Mouse (Mus musculus): ENCODE data around the gene Nme7.

Gene Nme7

DNA sequence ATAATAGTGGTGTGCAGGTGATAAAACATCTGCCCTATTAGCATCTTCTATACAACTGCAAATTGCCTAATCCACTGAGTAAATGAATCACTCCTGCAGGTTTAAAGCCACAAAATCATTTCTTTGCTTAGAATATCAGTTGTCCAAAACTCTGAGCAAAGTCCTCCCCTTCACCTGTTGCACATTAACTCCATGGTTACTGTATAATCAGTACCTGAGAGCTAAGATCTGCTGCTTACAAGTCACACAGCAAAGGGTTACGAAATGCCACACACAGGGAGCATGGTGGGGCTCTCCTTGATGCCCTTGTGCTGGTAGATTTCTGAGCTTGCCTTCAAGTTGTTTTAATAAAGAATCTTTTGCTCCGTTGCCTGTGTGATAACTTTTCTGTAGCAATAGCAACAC, 111.4 kb downstream of the Nme7 start:
- in situ Hi-C loops (cut with MboI; ENCODE audit: low pct_unique_long_range_greater_than_20kb in 1 of 2, low sequenced_read_pairs in 2 of 2, unreplicated experiment in 1 of 2): no loop called here

DNA sequence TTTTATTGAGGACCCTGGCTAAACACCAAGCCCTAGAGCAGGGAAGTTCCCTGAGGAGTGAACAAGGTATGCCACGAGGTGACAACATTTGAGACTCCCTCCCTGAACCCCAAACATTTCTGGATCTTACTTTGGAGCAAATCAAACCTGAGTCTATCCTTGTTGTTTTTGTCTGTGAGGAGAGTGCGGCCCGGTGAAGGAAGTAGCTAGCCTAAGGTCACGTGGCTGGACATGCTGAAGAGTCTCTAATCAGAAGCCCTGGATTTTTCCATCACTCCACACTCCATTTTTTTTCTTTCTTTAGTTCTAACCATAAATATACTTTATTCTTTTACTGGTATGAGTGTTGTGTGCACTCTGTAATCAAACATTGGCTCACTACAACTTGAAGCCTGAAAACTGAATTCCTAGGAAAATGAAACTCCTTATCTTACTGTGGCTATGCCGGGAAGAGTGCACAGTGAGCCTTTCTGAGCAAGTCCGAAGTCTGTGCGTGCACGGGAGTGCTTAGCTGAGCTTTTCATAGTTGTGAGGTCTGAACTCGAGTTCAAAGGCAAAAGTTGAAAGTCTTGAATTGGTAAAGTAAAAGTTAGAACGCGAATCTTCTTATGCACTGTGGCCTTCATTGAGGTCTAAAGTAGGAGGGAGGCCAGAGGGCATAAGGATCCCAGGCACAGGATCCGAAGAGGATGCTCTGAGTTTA, 112.9 kb downstream of the Nme7 start:
- in situ Hi-C loops (cut with MboI; ENCODE audit: low pct_unique_long_range_greater_than_20kb in 1 of 2, low sequenced_read_pairs in 2 of 2, unreplicated experiment in 1 of 2): no loop called here

DNA sequence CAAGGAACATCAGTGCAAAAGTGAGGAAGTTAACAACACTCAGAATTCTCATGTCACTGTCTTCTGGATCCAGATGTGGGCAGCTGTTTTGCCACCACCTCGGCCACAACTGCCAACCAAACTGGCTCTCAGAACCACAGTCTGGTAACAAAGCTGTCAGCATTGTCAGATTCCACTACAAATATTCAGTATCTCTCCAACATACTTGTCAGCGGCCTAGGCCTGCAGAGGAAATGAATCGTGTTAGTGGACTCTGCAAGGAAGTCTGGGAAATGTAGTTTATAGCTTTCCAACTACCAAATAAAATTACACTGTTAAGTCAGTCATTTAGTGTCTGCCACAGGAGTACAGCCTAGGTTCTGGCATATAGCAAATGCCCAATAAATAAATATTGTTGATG, 113.7 kb downstream of the Nme7 start:
- in situ Hi-C loops (cut with MboI; ENCODE audit: low pct_unique_long_range_greater_than_20kb in 1 of 2, low sequenced_read_pairs in 2 of 2, unreplicated experiment in 1 of 2): no loop called here

DNA sequence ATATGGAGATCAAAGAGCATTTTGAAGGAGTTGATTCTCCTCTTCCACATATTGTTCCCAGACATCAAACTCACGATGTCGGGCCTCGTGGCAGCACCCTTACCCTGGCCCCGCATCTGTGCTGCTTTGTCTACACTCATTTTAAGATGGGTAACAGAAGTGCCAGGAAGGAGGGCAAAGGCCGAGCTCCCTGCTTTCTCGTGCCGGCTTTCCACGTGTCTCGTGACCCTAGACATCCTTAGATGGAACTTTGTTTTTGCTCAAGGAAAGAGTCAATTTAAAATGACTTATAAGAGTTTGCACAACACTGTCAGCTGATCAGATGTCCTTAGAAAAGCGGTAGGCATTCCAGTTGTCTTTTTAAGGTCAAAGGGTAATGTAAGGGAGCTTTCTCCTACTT, 114.4 kb downstream of the Nme7 start:
- in situ Hi-C loops (cut with MboI; ENCODE audit: low pct_unique_long_range_greater_than_20kb in 1 of 2, low sequenced_read_pairs in 2 of 2, unreplicated experiment in 1 of 2): no loop called here

DNA sequence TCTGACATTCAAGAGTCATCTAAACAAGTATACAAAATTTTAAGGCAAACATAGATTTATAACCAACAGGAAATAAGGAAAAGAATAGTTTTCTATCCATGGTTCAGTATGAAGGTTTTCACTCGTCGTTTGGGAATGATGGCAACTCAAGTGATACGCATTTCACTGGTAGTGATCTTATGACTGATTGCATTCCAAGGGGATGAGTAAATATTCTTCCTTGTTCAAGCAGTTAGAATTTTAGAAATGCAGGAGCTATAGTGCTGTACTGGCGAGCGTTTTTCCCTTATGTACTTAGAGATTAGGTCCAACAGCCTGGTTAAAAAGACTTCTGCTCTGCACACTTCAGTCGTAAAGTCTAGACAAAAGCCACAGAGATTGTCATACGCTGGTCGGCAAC, 115.5 kb downstream of the Nme7 start:
- in situ Hi-C loops (cut with MboI; ENCODE audit: low pct_unique_long_range_greater_than_20kb in 1 of 2, low sequenced_read_pairs in 2 of 2, unreplicated experiment in 1 of 2): no loop called here

DNA sequence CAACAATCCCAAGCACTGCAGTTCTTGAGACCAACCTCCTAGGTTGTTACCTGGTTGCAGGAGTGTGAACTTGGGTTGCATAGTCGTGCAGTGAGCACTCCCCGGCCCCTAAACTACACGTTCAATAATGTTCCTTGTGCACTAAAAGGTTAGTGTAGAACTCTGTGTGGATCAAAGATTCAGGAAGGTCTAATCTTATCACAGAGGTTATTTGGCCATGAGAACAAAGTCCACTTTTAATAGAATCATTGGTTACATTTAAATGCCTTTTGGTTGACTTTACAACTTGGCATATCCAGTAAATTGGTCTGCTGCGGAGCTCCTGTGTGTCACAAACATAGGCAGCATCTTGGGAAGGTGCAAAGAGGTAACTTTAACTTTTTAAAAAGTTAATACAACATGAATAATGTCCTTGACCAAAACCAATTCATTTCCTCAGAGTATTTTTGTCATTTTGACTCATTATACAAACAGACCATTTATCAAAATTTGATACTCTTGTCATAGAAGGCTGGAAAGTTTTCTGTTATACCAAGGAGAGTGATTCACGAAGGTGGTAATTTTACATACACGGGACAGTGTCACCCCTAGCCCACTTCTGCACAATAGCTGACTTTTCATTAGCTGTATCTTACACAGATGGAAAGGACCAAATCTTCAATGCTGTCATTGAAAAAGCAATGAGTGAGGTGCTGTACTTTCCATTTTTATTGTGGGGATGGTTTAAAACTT, 116.9 kb downstream of the Nme7 start:
- in situ Hi-C loops (cut with MboI; ENCODE audit: low pct_unique_long_range_greater_than_20kb in 1 of 2, low sequenced_read_pairs in 2 of 2, unreplicated experiment in 1 of 2): no loop called here

DNA sequence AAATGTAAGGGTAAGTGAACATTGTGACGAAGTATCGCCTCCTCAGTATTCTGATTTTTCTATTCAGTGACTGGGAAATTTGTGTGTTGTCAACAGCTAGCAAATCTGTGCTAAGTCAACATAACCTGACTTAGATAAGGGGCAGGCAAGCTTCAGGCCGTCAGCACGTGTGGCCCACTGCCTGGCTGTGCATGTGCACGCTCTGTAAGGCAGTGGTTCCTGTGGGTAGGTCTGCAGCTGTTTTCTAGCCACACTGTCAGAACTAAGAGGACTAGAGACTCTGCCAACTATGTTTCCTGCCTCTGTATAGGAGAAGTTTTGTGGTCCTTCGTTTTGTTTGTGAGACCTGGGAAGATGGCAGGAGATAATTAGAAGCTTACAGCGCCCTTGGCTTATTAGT, 122.3 kb downstream of the Nme7 start:
- in situ Hi-C loops (cut with MboI; ENCODE audit: low pct_unique_long_range_greater_than_20kb in 1 of 2, low sequenced_read_pairs in 2 of 2, unreplicated experiment in 1 of 2): no loop called here

DNA sequence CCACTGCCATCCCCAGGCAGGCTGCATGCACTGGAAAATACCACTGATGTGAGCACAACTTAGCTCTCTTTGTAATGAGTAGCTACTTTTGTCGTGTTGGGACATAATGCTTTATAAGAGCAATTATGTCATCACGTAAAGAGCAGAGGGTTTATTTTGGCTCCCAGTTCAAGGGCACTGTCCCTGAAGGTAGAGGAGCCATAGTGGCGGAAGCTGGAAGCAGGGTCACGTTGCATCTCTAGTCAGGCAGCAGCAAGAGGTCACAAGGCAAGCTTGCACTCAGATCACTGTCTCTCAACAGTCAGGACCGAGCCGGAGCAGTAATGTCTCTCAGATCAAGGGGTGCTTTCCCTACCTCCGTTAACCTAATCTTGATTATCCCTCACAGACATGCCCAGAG, 123.9 kb downstream of the Nme7 start:
- in situ Hi-C loops (cut with MboI; ENCODE audit: low pct_unique_long_range_greater_than_20kb in 1 of 2, low sequenced_read_pairs in 2 of 2, unreplicated experiment in 1 of 2): no loop called here

DNA sequence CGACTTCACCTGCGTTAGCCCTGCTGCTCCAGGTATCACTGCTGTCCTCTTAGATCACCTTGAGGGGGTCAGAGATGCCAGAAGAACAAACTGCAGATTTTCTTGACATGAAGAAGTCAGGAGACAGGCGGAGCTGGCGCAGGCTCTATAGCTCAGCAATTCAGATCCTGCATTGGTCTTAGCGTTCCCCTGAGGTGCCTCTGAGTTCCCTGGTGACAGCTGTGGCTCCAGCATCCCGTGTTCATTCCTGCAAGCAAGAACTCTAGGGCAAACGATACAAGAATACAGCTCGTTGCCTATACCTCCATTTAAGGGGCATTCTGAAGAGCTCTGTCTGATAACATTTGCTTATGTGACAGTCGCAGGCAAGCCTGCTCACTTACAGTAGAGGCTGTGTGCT, 124.7 kb downstream of the Nme7 start:
- in situ Hi-C loops (cut with MboI; ENCODE audit: low pct_unique_long_range_greater_than_20kb in 1 of 2, low sequenced_read_pairs in 2 of 2, unreplicated experiment in 1 of 2): no loop called here

DNA sequence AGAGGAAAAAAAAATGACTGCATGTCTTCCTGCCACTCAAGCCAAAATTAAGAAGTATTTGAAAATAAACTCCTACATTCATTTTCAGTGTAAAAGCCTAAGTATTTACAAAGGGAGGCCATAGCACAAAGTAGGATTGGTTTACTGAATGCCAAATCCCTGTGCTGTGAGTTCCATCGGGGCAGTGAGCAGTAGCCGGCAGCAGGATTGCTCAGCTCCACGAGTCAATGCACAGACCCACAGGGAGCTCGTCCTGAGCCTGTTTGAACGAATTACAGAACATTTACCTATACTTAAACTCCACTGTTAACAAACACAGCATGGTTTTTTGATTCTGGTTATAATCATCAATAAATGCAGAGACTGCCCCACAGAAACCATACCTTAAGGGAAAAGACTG, 128.7 kb downstream of the Nme7 start:
- in situ Hi-C loops (cut with MboI; ENCODE audit: low pct_unique_long_range_greater_than_20kb in 1 of 2, low sequenced_read_pairs in 2 of 2, unreplicated experiment in 1 of 2): no loop called here

DNA sequence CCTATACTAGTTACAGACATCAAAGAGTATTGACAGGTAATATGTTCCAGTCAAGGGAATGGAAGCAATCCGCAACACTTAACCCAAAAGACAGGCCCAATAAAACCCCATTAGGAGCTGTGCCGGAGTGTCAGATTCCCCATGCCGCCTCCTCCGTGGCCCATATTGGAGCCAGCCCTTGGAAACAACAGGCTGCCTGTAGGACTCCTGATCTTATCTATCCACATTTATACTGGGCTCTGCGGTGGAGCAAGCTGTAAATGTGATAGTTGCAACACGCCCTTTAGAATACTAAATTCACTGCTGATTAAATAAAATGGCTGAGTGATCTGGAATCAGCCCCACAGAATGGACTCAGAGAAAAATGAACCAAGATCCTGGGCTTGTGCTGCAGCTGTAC, 130.1 kb downstream of the Nme7 start:
- in situ Hi-C loops (cut with MboI; ENCODE audit: low pct_unique_long_range_greater_than_20kb in 1 of 2, low sequenced_read_pairs in 2 of 2, unreplicated experiment in 1 of 2): no loop called here

DNA sequence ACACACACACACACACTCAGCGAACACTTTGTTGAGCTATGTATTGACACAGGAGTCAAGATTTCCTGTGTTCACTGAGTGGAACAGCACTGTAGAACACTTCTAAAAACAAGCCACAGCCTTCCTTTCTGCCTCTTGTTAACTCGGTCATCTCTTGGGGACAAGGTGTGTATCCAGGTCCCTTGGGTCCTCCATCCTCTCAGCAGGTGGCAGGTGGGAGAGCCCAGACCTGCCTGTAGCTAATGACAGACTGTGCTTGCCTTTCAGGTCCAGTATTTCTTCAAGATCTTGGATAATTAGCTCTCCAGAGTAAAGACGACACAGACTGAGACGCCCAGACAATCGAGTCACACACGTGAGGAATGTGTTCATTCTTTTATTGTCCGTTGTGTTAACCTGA, 132.8 kb downstream of the Nme7 start:
- in situ Hi-C loops (cut with MboI; ENCODE audit: low pct_unique_long_range_greater_than_20kb in 1 of 2, low sequenced_read_pairs in 2 of 2, unreplicated experiment in 1 of 2): no loop called here

DNA sequence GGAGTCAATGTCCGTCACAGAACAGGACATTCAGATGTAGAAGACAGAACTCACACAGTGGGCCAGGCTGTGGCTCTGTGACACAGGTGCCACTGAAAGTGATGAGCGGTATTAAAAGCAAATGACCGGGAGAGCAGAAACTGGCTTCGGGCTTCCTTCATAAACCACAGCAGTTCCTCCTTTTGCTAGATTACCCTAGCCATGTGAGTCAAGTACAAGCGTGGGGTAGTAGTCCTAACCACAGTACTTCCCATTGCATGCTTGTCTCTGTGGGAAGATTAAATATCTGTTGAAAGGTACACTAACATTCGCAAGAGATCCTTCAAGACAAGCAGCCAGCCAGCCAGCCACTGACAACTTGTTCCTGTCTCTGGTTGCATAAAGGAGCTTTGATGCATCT, 136.3 kb downstream of the Nme7 start:
- in situ Hi-C loops (cut with MboI; ENCODE audit: low pct_unique_long_range_greater_than_20kb in 1 of 2, low sequenced_read_pairs in 2 of 2, unreplicated experiment in 1 of 2): no loop called here

DNA sequence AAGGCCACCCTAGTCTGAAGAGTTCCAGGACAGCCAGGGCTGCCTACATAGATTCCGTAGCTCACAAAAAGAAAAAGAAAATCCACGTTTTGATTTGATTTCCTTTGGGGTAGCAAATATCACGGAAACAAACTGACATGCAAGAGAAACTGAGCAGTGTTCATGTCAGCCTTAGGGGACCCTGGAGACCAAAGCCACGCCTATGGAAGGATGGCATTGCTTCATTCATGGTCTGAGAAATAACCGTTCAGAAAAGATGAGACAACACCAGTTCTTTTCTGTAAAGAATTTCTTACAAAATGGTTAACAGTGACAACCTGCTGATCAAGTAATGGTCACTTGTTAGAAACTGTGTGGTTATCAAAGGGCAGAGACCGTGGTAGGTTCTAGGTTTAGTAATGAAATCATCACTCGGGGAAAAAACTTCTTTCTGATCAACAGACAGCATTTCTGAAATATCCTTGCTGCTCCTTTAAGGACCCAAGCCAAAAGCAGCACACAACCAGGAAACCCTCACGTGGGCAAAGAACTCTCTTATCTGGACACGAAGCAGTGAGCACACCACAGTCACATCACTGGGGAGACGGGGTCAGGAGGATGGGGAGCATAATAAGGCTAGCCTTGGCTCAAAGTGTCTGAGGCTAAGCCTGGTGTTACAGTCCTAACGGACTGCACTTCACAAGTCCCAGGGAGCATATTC, 136.9 kb downstream of the Nme7 start:
- in situ Hi-C loops (cut with MboI; ENCODE audit: low pct_unique_long_range_greater_than_20kb in 1 of 2, low sequenced_read_pairs in 2 of 2, unreplicated experiment in 1 of 2): no loop called here

DNA sequence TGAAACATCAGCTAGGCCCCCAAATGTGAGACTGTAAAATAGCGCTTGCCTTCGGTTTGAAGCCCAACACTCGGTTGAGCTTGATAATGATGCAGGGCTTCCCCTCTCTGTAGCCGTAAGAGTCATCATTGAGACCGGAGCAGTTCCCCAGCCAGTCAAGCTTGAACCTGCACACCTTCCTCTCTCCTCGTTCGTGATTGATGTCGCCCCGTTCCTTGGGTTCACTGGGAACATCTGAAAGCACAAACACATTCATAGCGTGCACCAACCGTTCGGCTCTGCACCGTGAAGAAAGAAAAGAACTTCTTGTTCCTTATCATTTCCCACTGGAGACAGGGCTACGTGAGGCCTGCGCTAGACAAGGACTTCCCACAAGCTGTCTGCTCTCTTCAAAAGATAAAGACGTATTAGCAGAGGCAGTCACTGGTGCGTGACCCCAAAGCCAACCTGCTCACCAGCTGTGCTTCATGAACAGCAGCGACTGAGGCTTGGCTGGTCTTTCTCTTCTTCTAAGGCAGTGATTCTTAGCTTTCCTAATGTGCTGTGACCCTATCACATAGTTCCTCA, 137.6 kb downstream of the Nme7 start:
- in situ Hi-C loops (cut with MboI; ENCODE audit: low pct_unique_long_range_greater_than_20kb in 1 of 2, low sequenced_read_pairs in 2 of 2, unreplicated experiment in 1 of 2): no loop called here

DNA sequence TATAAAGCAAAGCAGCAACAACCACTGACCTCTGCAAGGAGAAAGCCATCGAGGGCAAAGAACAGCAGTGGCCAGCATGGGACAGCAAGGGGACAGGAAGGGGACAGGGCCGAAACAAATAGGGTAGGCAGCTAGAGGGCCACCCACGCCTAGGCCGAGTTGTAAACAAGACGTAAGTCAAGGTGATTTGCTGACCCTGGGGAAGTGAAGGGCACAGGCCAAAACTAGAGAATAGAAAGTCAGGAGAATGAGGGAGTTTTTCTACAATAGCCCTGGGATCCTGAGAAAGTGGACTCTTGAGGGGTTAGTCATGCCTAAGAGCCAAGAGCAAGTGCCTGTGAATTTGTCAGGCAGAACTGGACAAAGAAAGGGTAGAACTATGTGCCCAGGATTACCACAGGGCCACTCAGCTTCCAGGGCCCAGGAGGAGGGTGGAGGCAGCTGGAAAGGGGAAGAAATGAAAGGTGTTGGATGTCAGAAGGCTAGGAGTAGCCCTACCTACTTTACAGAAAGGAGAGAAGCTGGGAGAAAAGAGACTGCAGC, 141.8 kb downstream of the Nme7 start:
- in situ Hi-C loops (cut with MboI; ENCODE audit: low pct_unique_long_range_greater_than_20kb in 1 of 2, low sequenced_read_pairs in 2 of 2, unreplicated experiment in 1 of 2): no loop called here

DNA sequence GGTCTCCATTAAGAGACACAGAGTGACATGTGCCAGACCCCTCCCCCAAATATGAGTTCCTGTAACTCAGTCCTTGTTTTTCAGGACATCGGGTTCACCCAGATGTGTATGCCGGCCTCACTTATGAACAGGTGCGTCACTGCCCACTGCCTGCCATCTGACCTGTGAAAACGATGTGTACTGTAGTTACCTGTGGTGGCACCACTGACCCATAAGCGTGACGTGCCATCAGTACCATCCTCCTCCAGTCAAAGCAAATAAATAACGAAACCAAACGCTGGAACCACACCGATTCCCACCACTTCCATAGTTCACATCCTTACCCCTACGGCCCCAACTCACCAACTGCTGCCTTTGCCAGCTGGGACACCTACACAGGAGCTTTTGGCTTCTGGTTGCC, 142.6 kb downstream of the Nme7 start:
- in situ Hi-C loops (cut with MboI; ENCODE audit: low pct_unique_long_range_greater_than_20kb in 1 of 2, low sequenced_read_pairs in 2 of 2, unreplicated experiment in 1 of 2): no loop called here

DNA sequence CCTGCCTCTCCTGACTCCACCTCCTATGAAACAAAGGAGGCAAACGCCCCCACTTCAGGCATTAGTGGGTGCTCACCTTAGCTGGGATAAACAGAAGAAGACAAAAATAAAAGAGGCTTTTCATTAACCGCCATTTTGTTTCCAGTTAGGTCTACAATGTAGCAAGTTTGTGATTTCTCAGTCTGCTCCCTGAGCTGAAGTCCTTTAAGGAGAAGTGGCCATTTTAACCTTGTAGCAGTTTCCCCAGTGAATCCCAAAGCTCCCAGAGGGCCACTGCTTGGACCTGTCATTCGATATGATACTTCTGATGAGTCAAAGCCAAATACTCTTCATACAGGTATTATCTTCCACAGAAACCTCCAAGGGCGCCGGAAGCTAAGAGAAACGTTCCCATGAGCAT, 143.6 kb downstream of the Nme7 start:
- in situ Hi-C loops (cut with MboI; ENCODE audit: low pct_unique_long_range_greater_than_20kb in 1 of 2, low sequenced_read_pairs in 2 of 2, unreplicated experiment in 1 of 2): no loop called here

DNA sequence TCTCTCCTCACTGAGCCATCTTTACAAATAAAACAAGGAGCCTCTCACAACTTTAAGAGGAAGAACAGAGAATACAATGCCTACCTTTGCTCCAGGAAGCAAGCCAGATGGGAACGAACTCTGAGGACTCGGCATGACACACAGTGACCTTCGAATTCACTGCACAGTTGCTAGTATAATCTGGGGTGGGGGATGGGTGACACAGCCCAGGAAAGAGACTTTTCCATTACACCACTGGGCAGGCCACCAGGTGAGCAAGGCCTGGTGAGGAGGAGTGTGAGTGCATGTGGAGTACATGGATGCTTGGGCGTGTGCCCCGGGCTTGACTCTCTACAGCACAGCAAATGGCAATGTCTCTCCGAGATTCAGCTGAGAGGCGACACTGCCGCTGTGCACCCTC, 145.7 kb downstream of the Nme7 start:
- in situ Hi-C loops (cut with MboI; ENCODE audit: low pct_unique_long_range_greater_than_20kb in 1 of 2, low sequenced_read_pairs in 2 of 2, unreplicated experiment in 1 of 2): no loop called here

Measured in mouse embryonic stem cell (cell line).